Mouse (Mus musculus): ENCODE measurements at regions not wholly inside any gene's neighbourhood (a gene's known extent, or its start where the extent isn't known, plus 50 kb on each side); places are given as distances from the start of the nearest gene placed in this dataset.

GRCm38 (mm10) chr8:126538136-126538535, 55.6 kb downstream of the Irf2bp2 start:
- no peak overlapping the region for H3K4me3 ChIP-seq (ENCODE audit: low read depth, low read length)
- peaks cover 41% of the 10 kb centered on the region for H3K4me1 ChIP-seq (ENCODE audit: control insufficient read depth, insufficient read depth, low read length)
- DNase-seq (ENCODE audit: low spot score) (no peak), ATAC-seq (ENCODE audit: insufficient read depth, low FRiP score, low TSS enrichment) (no peak)
- no peak overlapping the region; the same call in 1 of the 2 replicates for H3K9ac ChIP-seq (ENCODE audit: low read length)
- no peaks in the 10 kb centered on the region for H3K36me3 ChIP-seq (ENCODE audit: control insufficient read depth, insufficient read depth, low read length)
- H3K27ac ChIP-seq (ENCODE audit: low read depth, low read length) = peak overlapping the region; percentile 67; the same call in 1 of the 2 replicates
- H3K27me3 ChIP-seq (ENCODE audit: control insufficient read depth, insufficient read depth, low read length) = no peaks in the 10 kb centered on the region
- 0 out of 2 replicates have a peak overlapping the region, but pooled peaks have one; percentile 12 for H3K4me2 ChIP-seq (ENCODE audit: low read depth)
- 34% methylated on average over 3 of the region's 3 CpGs for WGBS
- no peaks in the 10 kb centered on the region for H3K9me3 ChIP-seq (ENCODE audit: control insufficient read depth, low read length)

- ATAC-seq (ENCODE audit: insufficient read depth, low FRiP score, low TSS enrichment) (no peak), DNase-seq (ENCODE audit: low spot score) (peak; percentile 47)
- H3K4me1 ChIP-seq (ENCODE audit: control insufficient read depth, insufficient read depth, low read length) = peaks cover 45% of the 10 kb centered on the region
- peak overlapping the region; percentile 68; the same call in 1 of the 2 replicates for H3K27ac ChIP-seq (ENCODE audit: low read depth, low read length)
- no peak overlapping the region for H3K4me3 ChIP-seq (ENCODE audit: low read depth, low read length)
- no peaks in the 10 kb centered on the region for H3K27me3 ChIP-seq (ENCODE audit: control insufficient read depth, insufficient read depth, low read length)
- 24% methylated on average over 6 of the region's 6 CpGs for WGBS
- H3K36me3 ChIP-seq (ENCODE audit: control insufficient read depth, insufficient read depth, low read length) = no peaks in the 10 kb centered on the region
- no peak overlapping the region; the same call in 1 of the 2 replicates for H3K9ac ChIP-seq (ENCODE audit: low read length)
- H3K4me2 ChIP-seq (ENCODE audit: low read depth) = peak overlapping the region; percentile 6; the same call in 1 of the 2 replicates
- no peaks in the 10 kb centered on the region for H3K9me3 ChIP-seq (ENCODE audit: control insufficient read depth, low read length)
Observed at GRCm38 (mm10) chr8:126536928-126537618, 56.7 kb downstream of the Irf2bp2 start.

GRCm38 (mm10) chr8:126536132-126536927, 57.5 kb downstream of the Irf2bp2 start:
- Histone ChIP-seq H3K9me3 (ENCODE audit: control insufficient read depth, low read length) (no peaks in the 10 kb centered on the region), H3K9ac (ENCODE audit: low read length) (no peak overlapping the region; the same call in 1 of the 2 replicates), H3K4me2 (ENCODE audit: low read depth) (no peak overlapping the region), H3K27ac (ENCODE audit: low read depth, low read length) (peak overlapping the region; percentile 68; the same call in 1 of the 2 replicates), H3K4me1 (ENCODE audit: control insufficient read depth, insufficient read depth, low read length) (peaks cover 45% of the 10 kb centered on the region), H3K36me3 (ENCODE audit: control insufficient read depth, insufficient read depth, low read length) (no peaks in the 10 kb centered on the region), H3K27me3 (ENCODE audit: control insufficient read depth, insufficient read depth, low read length) (no peaks in the 10 kb centered on the region), H3K4me3 (ENCODE audit: low read depth, low read length) (no peak overlapping the region)
- DNase-seq (ENCODE audit: low spot score) (peak; percentile 42), ATAC-seq (ENCODE audit: insufficient read depth, low FRiP score, low TSS enrichment) (0 out of 2 replicates have a peak, but pooled peaks have one; percentile 14)
- WGBS = 26% methylated on average over 11 of the region's 11 CpGs

- no peaks in the 10 kb centered on the region for H3K27me3 ChIP-seq (ENCODE audit: control insufficient read depth, insufficient read depth, low read length)
- no peaks in the 10 kb centered on the region for H3K9me3 ChIP-seq (ENCODE audit: control insufficient read depth, low read length)
Observed at GRCm38 (mm10) chr8:126532284-126532974, 57.6 kb upstream of the Tarbp1 start.

GRCm38 (mm10) chr8:126531459-126531858, 56.6 kb upstream of the Tarbp1 start:
- Histone ChIP-seq H3K36me3 (ENCODE audit: control insufficient read depth, insufficient read depth, low read length) (no peaks in the 10 kb centered on the region), H3K9me3 (ENCODE audit: control insufficient read depth, low read length) (no peaks in the 10 kb centered on the region), H3K9ac (ENCODE audit: low read length) (no peak overlapping the region), H3K27me3 (ENCODE audit: control insufficient read depth, insufficient read depth, low read length) (no peaks in the 10 kb centered on the region), H3K27ac (ENCODE audit: low read depth, low read length) (no peak overlapping the region), H3K4me2 (ENCODE audit: low read depth) (no peak overlapping the region), H3K4me1 (ENCODE audit: control insufficient read depth, insufficient read depth, low read length) (peaks cover 14% of the 10 kb centered on the region), H3K4me3 (ENCODE audit: low read depth, low read length) (no peak overlapping the region)
- WGBS = 87% methylated on average over 7 of the region's 7 CpGs
- no peak for ATAC-seq (ENCODE audit: insufficient read depth, low FRiP score, low TSS enrichment)
- no peak for DNase-seq (ENCODE audit: low spot score)

More at GRCm38 (mm10) chr8:126532284-126532974, 57.6 kb upstream of the Tarbp1 start:
- H3K4me3 ChIP-seq (ENCODE audit: low read depth, low read length) = no peak overlapping the region
- 30% methylated on average over 7 of the region's 7 CpGs for WGBS
- ATAC-seq (ENCODE audit: insufficient read depth, low FRiP score, low TSS enrichment) (no peak), DNase-seq (ENCODE audit: low spot score) (no peak)
- H3K27ac ChIP-seq (ENCODE audit: low read depth, low read length) = no peak overlapping the region
- H3K4me2 ChIP-seq (ENCODE audit: low read depth) = no peak overlapping the region
- H3K9ac ChIP-seq (ENCODE audit: low read length) = no peak overlapping the region
- H3K36me3 ChIP-seq (ENCODE audit: control insufficient read depth, insufficient read depth, low read length) = no peaks in the 10 kb centered on the region
- peaks cover 20% of the 10 kb centered on the region for H3K4me1 ChIP-seq (ENCODE audit: control insufficient read depth, insufficient read depth, low read length)

GRCm38 (mm10) chr8:126529409-126529808, 54.5 kb upstream of the Tarbp1 start:
- Histone ChIP-seq H3K9ac (ENCODE audit: low read length) (no peak overlapping the region), H3K9me3 (ENCODE audit: control insufficient read depth, low read length) (no peaks in the 10 kb centered on the region), H3K4me2 (ENCODE audit: low read depth) (no peak overlapping the region), H3K36me3 (ENCODE audit: control insufficient read depth, insufficient read depth, low read length) (no peaks in the 10 kb centered on the region), H3K27me3 (ENCODE audit: control insufficient read depth, insufficient read depth, low read length) (no peaks in the 10 kb centered on the region), H3K4me1 (ENCODE audit: control insufficient read depth, insufficient read depth, low read length) (0 out of 2 replicates have a peak, but pooled peaks cover 4% of the 10 kb centered on the region), H3K4me3 (ENCODE audit: low read depth, low read length) (no peak overlapping the region), H3K27ac (ENCODE audit: low read depth, low read length) (no peak overlapping the region)
- ATAC-seq (ENCODE audit: insufficient read depth, low FRiP score, low TSS enrichment) (no peak), DNase-seq (ENCODE audit: low spot score) (no peak)
- WGBS = 44% methylated on average over 3 of the region's 3 CpGs

- Histone ChIP-seq H3K27ac (ENCODE audit: low read depth, low read length) (no peak overlapping the region), H3K27me3 (ENCODE audit: control insufficient read depth, insufficient read depth, low read length) (no peaks in the 10 kb centered on the region), H3K9me3 (ENCODE audit: control insufficient read depth, low read length) (no peaks in the 10 kb centered on the region), H3K9ac (ENCODE audit: low read length) (no peak overlapping the region), H3K4me1 (ENCODE audit: control insufficient read depth, insufficient read depth, low read length) (0 out of 2 replicates have a peak, but pooled peaks cover 4% of the 10 kb centered on the region), H3K36me3 (ENCODE audit: control insufficient read depth, insufficient read depth, low read length) (no peaks in the 10 kb centered on the region), H3K4me3 (ENCODE audit: low read depth, low read length) (no peak overlapping the region), H3K4me2 (ENCODE audit: low read depth) (no peak overlapping the region)
- no peak for ATAC-seq (ENCODE audit: insufficient read depth, low FRiP score, low TSS enrichment)
- DNase-seq (ENCODE audit: low spot score) = no peak
- WGBS = 78% methylated on average over 9 of the region's 9 CpGs
Observed at GRCm38 (mm10) chr8:126528434-126529080, 53.7 kb upstream of the Tarbp1 start.

- no peak overlapping the region for H3K9ac ChIP-seq (ENCODE audit: low read length)
- no peaks in the 10 kb centered on the region for H3K4me1 ChIP-seq (ENCODE audit: control insufficient read depth, insufficient read depth, low read length)
- no peaks in the 10 kb centered on the region for H3K9me3 ChIP-seq (ENCODE audit: control insufficient read depth, low read length)
- no peak overlapping the region for H3K4me2 ChIP-seq (ENCODE audit: low read depth)
- WGBS = 58% methylated on average over 14 of the region's 14 CpGs
- H3K36me3 ChIP-seq (ENCODE audit: control insufficient read depth, insufficient read depth, low read length) = no peaks in the 10 kb centered on the region
- no peak overlapping the region for H3K27ac ChIP-seq (ENCODE audit: low read depth, low read length)
- ATAC-seq (ENCODE audit: insufficient read depth, low FRiP score, low TSS enrichment) (no peak), DNase-seq (ENCODE audit: low spot score) (no peak)
- H3K27me3 ChIP-seq (ENCODE audit: control insufficient read depth, insufficient read depth, low read length) = no peaks in the 10 kb centered on the region
- no peak overlapping the region for H3K4me3 ChIP-seq (ENCODE audit: low read depth, low read length)
Observed at GRCm38 (mm10) chr8:126526864-126527571, 52.2 kb upstream of the Tarbp1 start.

Measured in neural tube, embryonic 11.5 days (tissue).